Mouse (Mus musculus) liver, embryonic 13.5 days (tissue): ENCODE measurements around the gene Foxm1. TPM values are rescaled to one million over a fixed set of nuclear protein-coding genes. Genes with fewer than 3 reads are reported as not detected.

ENCODE experiments used
- ATAC-seq: fragments of 200-750 bp; cut with Nextera tagmentation; 2 replicates; pipeline ENCODE4 v1.8.0; 2017; ENCODE audit warnings: low read depth, mild to moderate bottlenecking, moderate number of reproducible peaks, moderate library complexity
- DNase-seq: peaks from one replicate; pipeline ENCODE4 v3.0.0; 2022
- H3K27ac ChIP-seq: fragments of 300-500 bp; sonication (generic); 2 replicates; pipeline ENCODE4 v1.5.1; 2015; ENCODE audit warnings: moderate library complexity, mild to moderate bottlenecking, inconsistent platforms
- H3K27me3 ChIP-seq: fragments of 300-500 bp; sonication (generic); 2 replicates; pipeline ENCODE4 v1.6.1; 2015; ENCODE audit warnings: mild to moderate bottlenecking, inconsistent platforms
- H3K36me3 ChIP-seq: fragments of 300-500 bp; sonication (generic); 2 replicates; pipeline ENCODE4 v1.6.1; 2015; ENCODE audit warnings: mild to moderate bottlenecking, inconsistent platforms
- H3K4me1 ChIP-seq: fragments of 300-500 bp; sonication (generic); replicated peaks from 2 replicates; pipeline ENCODE4 v1.6.1; 2015; ENCODE audit warnings: inconsistent platforms
- H3K4me2 ChIP-seq: fragments of 300-500 bp; sonication (generic); 2 replicates; pipeline ENCODE4 v1.6.1; 2015; ENCODE audit warnings: inconsistent platforms, mild to moderate bottlenecking, moderate library complexity
- H3K4me3 ChIP-seq: fragments of 300-500 bp; sonication (generic); replicated peaks from 2 replicates; pipeline ENCODE4 v1.5.1; 2015; ENCODE audit warnings: mild to moderate bottlenecking, inconsistent platforms
- H3K9ac ChIP-seq: fragments of 300-500 bp; sonication (generic); 2 replicates; pipeline ENCODE4 v1.6.1; 2015; ENCODE audit warnings: mild to moderate bottlenecking, inconsistent platforms
- H3K9me3 ChIP-seq: fragments of 300-500 bp; sonication (generic); replicated peaks from 2 replicates; pipeline ENCODE4 v1.6.1; 2016; ENCODE audit warnings: inconsistent platforms
- WGBS: fragments of 180-500 bp; shearing (Covaris S2); methylation state at CpG from one replicate; pipeline ENCODE4 v1.1.7; 2015; ENCODE audit not compliant: insufficient replicate concordance; 5-methylcytosine and 5-hydroxymethylcytosine counted together
- polyA plus RNA-seq: library from polyadenylated mRNA; unstranded; fragments of >200 nt; fragmentation: Nextera tagmentation; extraction: Ambion mirVana; gene quantifications from 2 replicates; pipeline ENCODE4 v1.2.1, GENCODE M21; 2015

Foxm1 gene
- polyA plus RNA-seq, 1 experiment from 2014 or later: 12.2 TPM

DNA sequence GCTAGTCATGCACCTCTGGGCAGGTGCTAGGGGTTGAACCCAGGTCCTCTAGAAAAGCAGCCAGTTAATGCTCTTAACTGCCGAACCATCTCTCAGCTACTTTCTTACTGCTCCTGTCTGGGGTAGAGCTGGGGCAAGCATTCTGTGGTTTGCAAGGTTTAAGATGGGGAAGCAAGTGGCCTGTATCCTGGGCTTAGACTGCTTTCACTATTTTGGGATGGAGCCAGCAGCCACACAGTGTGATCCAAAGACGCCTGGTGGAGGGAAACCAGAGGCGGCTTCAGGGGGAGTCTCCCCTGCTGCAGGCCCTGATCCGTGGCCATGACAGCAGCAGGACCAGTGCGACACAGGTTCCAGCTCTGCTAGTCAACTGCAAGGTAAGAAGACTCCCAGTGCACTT is 41.9 kb downstream of the Foxm1 start:
- DNase-seq (no peak), ATAC-seq (no peak)
- Histone ChIP-seq H3K4me2 (no peak overlapping the region), H3K9ac (no peak overlapping the region), H3K36me3 (peaks cover 26% of the 10 kb centered on the region), H3K9me3 (no peaks in the 10 kb centered on the region), H3K4me1 (no peaks in the 10 kb centered on the region), H3K27ac (no peak overlapping the region), H3K27me3 (no peaks in the 10 kb centered on the region), H3K4me3 (no peak overlapping the region)
- WGBS: 57% methylated on average over 5 of the region's 5 CpGs

DNA sequence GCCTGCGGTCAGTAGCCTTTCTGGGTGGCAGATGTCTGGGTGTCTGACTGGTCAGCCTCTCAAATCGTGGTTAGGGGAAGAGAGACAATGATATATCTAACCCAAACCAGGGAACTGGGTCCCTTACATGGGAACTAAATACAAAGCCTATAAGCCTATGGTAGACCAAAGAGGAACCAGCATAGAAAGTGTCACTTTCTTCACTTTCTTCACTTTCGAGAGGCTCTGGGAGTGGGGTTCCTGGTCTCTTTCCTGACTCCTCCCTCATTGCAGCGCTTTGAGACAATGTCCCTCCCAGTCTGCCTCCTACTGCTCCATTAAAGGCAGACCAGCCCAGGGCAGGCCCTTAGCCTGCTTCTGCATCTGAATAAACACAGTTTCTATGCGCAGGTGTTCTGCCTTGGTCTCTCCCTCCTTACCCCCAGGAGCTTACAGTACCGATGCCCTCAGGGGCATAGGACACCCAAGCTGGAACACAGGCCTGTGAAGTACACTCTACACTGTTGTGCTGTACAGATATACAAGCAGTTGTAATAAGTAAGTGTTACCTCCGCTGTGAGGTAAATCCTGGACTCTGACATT is 45.9 kb downstream of the Foxm1 start:
- Histone ChIP-seq H3K36me3 (peaks cover 63% of the 10 kb centered on the region), H3K4me3 (no peak overlapping the region), H3K27me3 (no peaks in the 10 kb centered on the region), H3K4me2 (no peak overlapping the region), H3K4me1 (no peaks in the 10 kb centered on the region), H3K9ac (no peak overlapping the region), H3K9me3 (no peaks in the 10 kb centered on the region), H3K27ac (no peak overlapping the region)
- 80% methylated on average over 7 of the region's 7 CpGs for WGBS
- no peak for ATAC-seq
- no peak for DNase-seq

DNA sequence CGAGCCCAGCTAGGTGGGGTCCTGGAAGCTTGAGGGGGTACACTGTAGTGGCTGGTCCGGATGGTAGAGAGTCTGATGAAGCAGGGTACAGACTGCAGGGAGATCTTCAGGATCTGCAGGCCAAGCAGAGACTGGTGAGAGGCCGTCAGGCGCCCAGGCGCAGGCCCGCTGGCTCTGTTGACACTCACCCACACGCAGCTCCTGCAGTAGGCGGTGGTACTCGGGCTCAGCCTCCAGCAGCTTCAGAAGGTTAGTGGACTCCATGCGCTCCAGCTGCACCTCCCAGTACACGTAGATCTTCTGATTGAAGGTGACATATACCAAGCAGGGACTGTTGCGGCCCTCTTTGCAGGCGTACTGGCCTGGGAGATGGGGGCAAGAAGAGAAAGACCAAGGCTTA is 47.5 kb downstream of the Foxm1 start:
- ATAC-seq (no peak), DNase-seq (no peak)

DNA sequence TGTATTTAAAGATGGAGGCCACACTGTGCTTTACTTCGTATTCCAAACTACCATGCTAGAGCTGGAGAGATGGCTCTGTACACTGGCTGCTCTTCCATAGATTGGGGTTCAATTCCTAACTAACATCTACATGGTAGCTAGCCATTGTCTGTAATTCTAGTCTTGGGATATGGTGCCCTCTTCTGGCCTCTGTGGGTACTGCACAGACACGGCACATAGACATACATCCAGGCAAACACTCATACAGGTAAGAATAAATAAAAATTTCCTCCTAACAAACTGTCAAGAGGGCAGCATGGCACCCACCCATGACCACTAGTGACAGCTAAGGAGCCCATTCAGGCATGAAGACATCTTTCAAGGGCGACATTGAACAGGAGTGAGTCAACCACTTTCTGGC is 48.3 kb downstream of the Foxm1 start:
- Histone ChIP-seq H3K9ac (no peak overlapping the region), H3K9me3 (no peaks in the 10 kb centered on the region), H3K27me3 (no peaks in the 10 kb centered on the region), H3K4me1 (no peaks in the 10 kb centered on the region), H3K4me2 (no peak overlapping the region), H3K4me3 (no peak overlapping the region), H3K36me3 (peaks cover 80% of the 10 kb centered on the region), H3K27ac (no peak overlapping the region)
- 21% methylated on average over 3 of the region's 3 CpGs for WGBS
- DNase-seq (peak; percentile 53), ATAC-seq (peak; percentile 24; the same call in 1 of the 2 replicates)

More for the DNA sequence above, 47.5 kb downstream of the Foxm1 start:
- Histone ChIP-seq H3K4me1 (no peaks in the 10 kb centered on the region), H3K4me2 (no peak overlapping the region), H3K36me3 (peaks cover 74% of the 10 kb centered on the region), H3K27me3 (no peaks in the 10 kb centered on the region), H3K27ac (no peak overlapping the region), H3K9ac (no peak overlapping the region), H3K9me3 (no peaks in the 10 kb centered on the region), H3K4me3 (no peak overlapping the region)
- 87% methylated on average over 13 of the region's 13 CpGs for WGBS

DNA sequence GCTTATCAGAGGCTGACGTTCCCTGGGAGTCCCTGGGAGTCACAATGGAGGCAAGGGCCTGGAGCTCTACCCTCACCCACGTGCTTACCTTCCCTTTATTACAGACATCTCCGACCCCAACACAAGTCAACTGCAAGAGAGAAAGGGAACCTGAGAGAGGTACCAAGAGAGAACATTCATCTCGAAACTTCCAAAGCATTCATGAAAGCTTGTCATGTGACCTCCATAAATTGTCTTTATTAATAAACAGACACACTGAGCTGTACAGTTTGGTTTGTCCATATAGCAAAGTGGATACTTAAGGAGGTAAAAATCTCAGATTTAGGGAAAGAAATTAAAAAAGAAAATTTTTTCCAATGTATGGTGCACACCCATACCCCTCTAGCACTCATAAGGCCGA is 53.4 kb downstream of the Foxm1 start:
- ATAC-seq: no peak
- H3K36me3 ChIP-seq: peaks cover 50% of the 10 kb centered on the region

DNA sequence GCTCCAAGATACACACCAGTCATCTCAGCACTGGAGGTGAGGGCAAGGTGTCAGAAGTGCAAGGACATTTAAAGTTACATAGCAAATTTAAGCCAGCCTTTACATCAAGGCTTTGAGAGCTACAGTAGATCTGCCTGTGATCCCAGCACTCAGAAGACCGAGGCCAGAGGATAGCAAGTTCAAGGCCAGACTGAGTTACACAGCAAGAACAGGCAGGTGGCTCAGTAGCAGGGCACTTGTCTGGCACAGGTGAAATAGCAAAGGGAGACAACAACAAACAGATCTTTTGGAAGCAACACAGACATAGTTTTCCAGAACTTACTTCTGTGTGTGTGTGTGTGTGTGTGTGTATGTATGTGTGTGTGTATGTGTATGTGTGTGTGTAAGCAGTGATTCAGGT is 55.3 kb downstream of the Foxm1 start:
- Histone ChIP-seq H3K4me2 (no peak overlapping the region), H3K4me3 (no peak overlapping the region), H3K9me3 (no peaks in the 10 kb centered on the region), H3K9ac (no peak overlapping the region), H3K27ac (no peak overlapping the region), H3K36me3 (peaks cover 31% of the 10 kb centered on the region), H3K4me1 (peaks cover 24% of the 10 kb centered on the region), H3K27me3 (no peaks in the 10 kb centered on the region)
- no peak for ATAC-seq
- no peak for DNase-seq
- 66% methylated on average over 1 of the region's 1 CpGs for WGBS

More for the DNA sequence above, 53.4 kb downstream of the Foxm1 start:
- no peak for DNase-seq
- WGBS: 86% methylated on average over 5 of the region's 5 CpGs
- no peak overlapping the region for H3K4me3 ChIP-seq
- no peaks in the 10 kb centered on the region for H3K27me3 ChIP-seq
- H3K27ac ChIP-seq: no peak overlapping the region
- peaks cover 11% of the 10 kb centered on the region for H3K4me1 ChIP-seq
- no peaks in the 10 kb centered on the region for H3K9me3 ChIP-seq
- H3K9ac ChIP-seq: no peak overlapping the region
- no peak overlapping the region for H3K4me2 ChIP-seq

DNA sequence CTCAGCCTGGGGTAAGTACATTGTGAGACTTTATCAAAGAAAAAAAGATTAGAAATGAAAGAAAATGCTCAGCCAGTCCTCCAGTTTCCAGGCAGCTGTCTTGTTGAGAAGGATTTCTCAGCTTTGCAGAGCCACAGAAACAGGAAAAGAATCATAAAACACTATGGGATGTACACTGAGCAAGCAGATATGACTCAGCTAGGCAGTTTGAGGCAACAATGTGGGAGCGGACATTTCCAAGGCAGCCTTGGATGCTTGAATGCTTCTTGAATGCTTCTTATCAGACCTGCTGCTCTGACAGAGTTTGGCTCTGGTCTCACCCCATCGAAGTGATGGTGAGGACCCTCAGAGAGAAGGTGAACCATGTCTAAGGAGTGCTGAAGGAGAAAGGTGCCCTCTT is 58.3 kb downstream of the Foxm1 start:
- H3K4me1 ChIP-seq: peaks cover 40% of the 10 kb centered on the region
- H3K27me3 ChIP-seq: no peaks in the 10 kb centered on the region
- H3K9ac ChIP-seq: peak overlapping the region; percentile 27; the same call in 1 of the 2 replicates
- H3K4me2 ChIP-seq: no peak overlapping the region
- 51% methylated on average over 2 of the region's 2 CpGs for WGBS
- no peak overlapping the region for H3K27ac ChIP-seq
- H3K4me3 ChIP-seq: no peak overlapping the region
- no peaks in the 10 kb centered on the region for H3K9me3 ChIP-seq
- ATAC-seq (no peak), DNase-seq (no peak)
- peaks cover 11% of the 10 kb centered on the region for H3K36me3 ChIP-seq

DNA sequence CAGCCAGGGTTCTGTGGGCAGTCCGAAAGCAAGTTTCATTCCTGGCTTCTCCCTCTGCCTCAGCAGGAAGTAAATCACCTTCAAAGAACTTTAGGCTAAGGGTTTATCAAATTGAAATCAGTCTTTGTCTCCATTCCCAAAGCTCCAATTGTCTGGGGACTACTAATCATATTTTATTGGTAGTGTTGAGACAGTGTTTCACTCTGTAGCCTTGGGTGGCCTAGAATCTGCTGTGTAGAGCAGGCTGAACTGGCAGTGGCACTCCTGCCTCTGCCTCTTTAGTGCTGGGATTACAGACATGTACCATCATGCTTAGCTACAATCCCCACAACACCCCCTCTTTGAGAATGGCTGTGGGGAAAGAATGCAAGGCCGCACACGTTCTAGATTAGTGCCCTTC is 58.7 kb downstream of the Foxm1 start:
- Histone ChIP-seq H3K27me3 (no peaks in the 10 kb centered on the region), H3K4me3 (no peak overlapping the region), H3K9me3 (no peaks in the 10 kb centered on the region), H3K27ac (no peak overlapping the region), H3K36me3 (peaks cover 10% of the 10 kb centered on the region), H3K4me1 (peaks cover 40% of the 10 kb centered on the region), H3K4me2 (no peak overlapping the region), H3K9ac (no peak overlapping the region)
- ATAC-seq (no peak), DNase-seq (no peak)
- 81% methylated on average over 3 of the region's 3 CpGs for WGBS

DNA sequence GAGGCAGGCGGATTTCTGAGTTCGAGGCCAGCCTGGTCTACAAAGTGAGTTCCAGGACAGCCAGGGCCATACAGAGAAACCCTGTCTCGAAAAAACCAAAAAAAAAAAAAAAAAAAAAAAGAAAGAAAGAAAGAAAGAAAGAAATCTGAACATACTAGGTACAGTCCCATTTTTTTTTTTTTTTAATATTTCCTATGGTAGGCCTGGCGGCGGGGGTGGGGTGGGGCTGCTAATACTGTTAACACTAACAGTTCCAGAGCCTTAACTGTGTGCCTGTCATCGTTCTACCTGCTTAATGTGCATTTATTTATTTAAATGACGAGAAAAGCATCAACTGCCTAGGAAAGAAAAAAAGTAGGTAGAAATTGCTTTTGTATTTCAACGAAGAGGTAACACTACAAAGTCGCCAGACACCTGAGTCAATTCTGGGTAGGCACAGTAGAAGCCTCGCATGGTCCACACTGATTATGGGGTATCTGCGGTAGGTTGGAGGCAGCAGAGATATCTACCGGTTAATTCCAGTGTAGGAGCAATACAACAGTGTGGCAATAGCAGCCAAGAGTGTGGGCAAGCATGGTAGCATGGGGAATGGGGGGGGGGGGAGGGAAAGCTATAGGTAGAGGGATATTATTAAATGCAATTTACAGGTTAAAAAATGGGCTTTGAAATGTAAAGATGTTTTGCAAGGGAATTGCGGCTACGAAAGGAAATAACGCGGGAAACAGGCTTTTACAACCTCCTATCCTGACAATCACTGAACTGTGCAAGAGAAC is 60.9 kb downstream of the Foxm1 start:
- WGBS: 16% methylated on average over 16 of the region's 16 CpGs
- peak overlapping the region; percentile 93 for H3K27ac ChIP-seq
- peaks cover 33% of the 10 kb centered on the region for H3K4me1 ChIP-seq
- peak overlapping the region; percentile 74 for H3K4me3 ChIP-seq
- ATAC-seq (peak; percentile 81), DNase-seq (peak; percentile 55)
- peak overlapping the region; percentile 80 for H3K4me2 ChIP-seq
- no peaks in the 10 kb centered on the region for H3K27me3 ChIP-seq
- peak overlapping the region; percentile 79 for H3K9ac ChIP-seq
- H3K36me3 ChIP-seq: peaks cover 17% of the 10 kb centered on the region
- no peaks in the 10 kb centered on the region for H3K9me3 ChIP-seq

DNA sequence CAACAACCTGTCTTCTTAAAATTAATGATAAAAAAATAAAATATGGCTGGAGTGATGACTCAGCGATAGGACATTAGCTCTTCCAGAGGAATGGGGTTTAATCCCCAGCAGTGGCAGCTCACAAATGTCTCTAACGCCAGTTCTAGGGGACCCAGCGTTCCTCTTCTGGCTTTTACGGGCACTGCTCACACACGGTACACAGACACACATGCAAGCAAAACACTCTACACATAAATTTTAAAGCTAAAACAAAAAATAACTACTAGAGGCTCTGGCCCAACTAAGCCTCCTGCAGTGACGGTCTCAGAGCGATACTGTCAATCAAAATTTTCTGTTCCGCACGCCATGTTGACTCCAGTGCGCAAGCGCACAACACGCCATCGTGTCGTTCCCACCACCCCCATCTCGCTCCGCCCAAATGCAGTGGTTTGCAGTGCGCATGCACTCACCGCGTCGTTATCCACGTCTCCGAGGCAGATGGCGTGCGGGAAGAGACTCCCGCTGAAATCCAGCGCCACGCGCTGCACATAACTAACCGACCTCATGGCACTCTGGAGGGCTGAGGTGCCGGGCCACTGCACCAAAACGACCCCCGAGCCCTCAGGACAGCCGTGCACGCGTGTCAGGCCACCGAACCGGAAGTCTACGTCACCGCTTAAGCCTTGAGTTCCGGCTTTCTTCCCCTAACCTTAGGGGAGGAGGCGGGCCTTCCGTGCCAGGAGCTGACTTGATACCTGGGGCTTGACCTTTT is 61.7 kb downstream of the Foxm1 start, which contains the start of gene Itfg2:
TSS of gene Itfg2 (minus strand) at position 663 of the 751 bp plus-strand sequence.
- Histone ChIP-seq H3K36me3 (peaks cover 22% of the 10 kb centered on the region), H3K4me2 (peak within 1 kb of the TSS; percentile 80), H3K4me3 (peak within 1 kb of the TSS; percentile 74), H3K27ac (peak within 1 kb of the TSS; percentile 93), H3K9me3 (no peaks in the 10 kb centered on the region), H3K4me1 (peaks cover 37% of the 10 kb centered on the region), H3K27me3 (no peaks in the 10 kb centered on the region), H3K9ac (peak within 1 kb of the TSS; percentile 79)
- DNase-seq: peak; percentile 92
- ATAC-seq: peak; percentile 92
- WGBS: under 1% methylated on average over 42 of the region's 42 CpGs

DNA sequence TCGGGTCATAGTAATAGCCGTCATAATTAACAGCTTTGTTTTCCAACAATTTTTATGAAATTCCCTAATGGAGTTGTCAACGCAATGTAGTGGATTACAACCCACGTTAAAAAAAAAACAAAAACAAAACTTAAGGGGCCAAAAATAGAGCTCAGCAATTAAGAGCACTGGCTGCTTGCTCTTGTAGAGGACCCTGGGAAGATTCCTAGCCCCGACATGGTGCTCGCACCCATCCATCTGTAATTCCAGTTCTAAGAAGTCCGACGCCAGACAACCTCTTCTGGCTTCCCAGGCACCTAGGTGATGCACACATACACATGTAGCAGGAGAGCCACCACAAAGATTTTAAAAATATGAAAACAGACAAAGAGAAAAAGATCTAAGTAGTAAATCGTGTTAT is 62.3 kb downstream of the Foxm1 start:
- Histone ChIP-seq H3K4me1 (peaks cover 43% of the 10 kb centered on the region), H3K36me3 (peaks cover 25% of the 10 kb centered on the region), H3K4me2 (peak overlapping the region; percentile 80), H3K9me3 (no peaks in the 10 kb centered on the region), H3K27ac (peak overlapping the region; percentile 93), H3K27me3 (no peaks in the 10 kb centered on the region), H3K4me3 (peak overlapping the region; percentile 74), H3K9ac (peak overlapping the region; percentile 79)
- WGBS: 18% methylated on average over 9 of the region's 9 CpGs
- DNase-seq: no peak
- ATAC-seq: no peak
